Mouse (Mus musculus) CH12F3 (cell line): Measurements from ENCODE around the gene Slc17a8.
"Not testable (repeated sequence)": the region's sequence is repeated elsewhere in the genome, so short reads cannot be mapped to it uniquely, and the experiment has no call there.

Experiments
- in situ Hi-C: fragments of 300-500 bp; cut with MboI; formaldehyde crosslinking; loops from 2 replicates; pipeline ENCODE4 v1.14.3; 2020; ENCODE audit warnings: low sequenced_read_pairs

The Slc17a8 gene

GRCm38 (mm10) chr10:89621129-89621528 lies at the start of gene Slc17a8:
TSS of gene Slc17a8 (minus strand) at chr10:89621253.
- in situ Hi-C loops, result no loop called here

- in situ Hi-C loops, result not testable (repeated sequence)
Observed at GRCm38 (mm10) chr10:89670371-89670770, 49.3 kb upstream of the Slc17a8 start.

GRCm38 (mm10) chr10:89667571-89667970 lies 46.5 kb upstream of the Slc17a8 start:
- in situ Hi-C loops, result no loop called here

- in situ Hi-C loops, result no loop called here
Observed at GRCm38 (mm10) chr10:89665679-89666078, 44.6 kb upstream of the Slc17a8 start.

GRCm38 (mm10) chr10:89664977-89665645 lies 44.1 kb upstream of the Slc17a8 start:
- in situ Hi-C loops, result no loop called here

- in situ Hi-C loops, result no loop called here
Observed at GRCm38 (mm10) chr10:89656366-89656765, 35.3 kb upstream of the Slc17a8 start.

- in situ Hi-C loops, result no loop called here
Observed at GRCm38 (mm10) chr10:89652912-89653311, 31.9 kb upstream of the Slc17a8 start.

GRCm38 (mm10) chr10:89651691-89652090 lies 30.6 kb upstream of the Slc17a8 start:
- in situ Hi-C loops, result no loop called here

GRCm38 (mm10) chr10:89646918-89647317 lies 25.9 kb upstream of the Slc17a8 start:
- in situ Hi-C loops, result loop anchor here (25.0 kb wide), 1 partner anchor 310 kb away; the partner anchor contains the start of gene Ano4

- in situ Hi-C loops, result loop anchor here (25.0 kb wide), 1 partner anchor 300 kb away; the partner anchor contains the start of gene Ano4
Observed at GRCm38 (mm10) chr10:89637001-89637400, 15.9 kb upstream of the Slc17a8 start.

GRCm38 (mm10) chr10:89635018-89635417 lies 14.0 kb upstream of the Slc17a8 start:
- in situ Hi-C loops, result loop anchor here (25.0 kb wide), 1 partner anchor 298 kb away; the partner anchor contains the start of gene Ano4

- in situ Hi-C loops, result loop anchor here (25.0 kb wide), 1 partner anchor 297 kb away; the partner anchor contains the start of gene Ano4
Observed at GRCm38 (mm10) chr10:89633736-89634426, 12.8 kb upstream of the Slc17a8 start.

GRCm38 (mm10) chr10:89633121-89633520 lies 12.1 kb upstream of the Slc17a8 start:
- in situ Hi-C loops, result loop anchor here (25.0 kb wide), 1 partner anchor 296 kb away; the partner anchor contains the start of gene Ano4

- in situ Hi-C loops, result loop anchor here (25.0 kb wide), 1 partner anchor 295 kb away; the partner anchor contains the start of gene Ano4
Observed at GRCm38 (mm10) chr10:89631831-89632230, 10.8 kb upstream of the Slc17a8 start.

- in situ Hi-C loops, result loop anchor here (25.0 kb wide), 1 partner anchor 293 kb away; the partner anchor contains the start of gene Ano4
Observed at GRCm38 (mm10) chr10:89630564-89630963, 9.5 kb upstream of the Slc17a8 start.

- in situ Hi-C loops, result loop anchor here (25.0 kb wide), 1 partner anchor 293 kb away; the partner anchor contains the start of gene Ano4
Observed at GRCm38 (mm10) chr10:89630052-89630451, 9.0 kb upstream of the Slc17a8 start.

- in situ Hi-C loops, result loop anchor here (5.0 to 25.0 kb wide), 2 partner anchors 164 to 289 kb away; partner anchors contain the start of gene Ano4
Observed at GRCm38 (mm10) chr10:89626714-89627113, 5.7 kb upstream of the Slc17a8 start.

- in situ Hi-C loops, result no loop called here
Observed at GRCm38 (mm10) chr10:89624196-89624595, 3.1 kb upstream of the Slc17a8 start.

- in situ Hi-C loops, result no loop called here
Observed at GRCm38 (mm10) chr10:89599311-89599710, 21.7 kb downstream of the Slc17a8 start.

GRCm38 (mm10) chr10:89597275-89597674 lies 23.8 kb downstream of the Slc17a8 start:
- in situ Hi-C loops, result no loop called here

- in situ Hi-C loops, result no loop called here
Observed at GRCm38 (mm10) chr10:89595935-89596334, 25.1 kb downstream of the Slc17a8 start.

- in situ Hi-C loops, result no loop called here
Observed at GRCm38 (mm10) chr10:89595514-89595913, 25.5 kb downstream of the Slc17a8 start.
